Mouse (Mus musculus) forebrain, embryonic 13.5 days (tissue): ENCODE results near the gene Ankrd40. TPM values are rescaled to one million over a fixed set of nuclear protein-coding genes. Genes with fewer than 3 reads are reported as not detected.

Source experiments
- polyA plus RNA-seq: library from polyadenylated mRNA; unstranded; fragments of >200 nt; fragmentation: Nextera tagmentation; extraction: Ambion mirVana; gene quantifications from 2 replicates; pipeline ENCODE4 v1.2.1, GENCODE M21; 2015

Ankrd40 gene
- polyA plus RNA-seq, 1 experiment from 2014 or later, result 10.6 TPM

Other genes with a start within 250 kb of the Ankrd40 start
- 39.0 and 41.0 TPM in 2 replicates for gene Tob1, start 116.5 kb upstream of the Ankrd40 start, polyA plus RNA-seq
- 3.7 and 4.6 TPM in 2 replicates for gene Wfikkn2, start 82.0 kb upstream of the Ankrd40 start, polyA plus RNA-seq
- 0.68 TPM in 1 of 2 replicates, not detected in the other for gene Gm21885, start 46.1 kb upstream of the Ankrd40 start, polyA plus RNA-seq
- 164 and 173 TPM in 2 replicates for gene Luc7l3, start 6.0 kb upstream of the Ankrd40 start, polyA plus RNA-seq
- 0.31 and 0.54 TPM in 2 replicates for gene Abcc3, start 65.0 kb downstream of the Ankrd40 start, polyA plus RNA-seq
- gene Cacna1g, start 146.2 kb downstream of the Ankrd40 start, polyA plus RNA-seq, result 5.4 and 8.4 TPM in 2 replicates
- gene Spata20, start 158.2 kb downstream of the Ankrd40 start, polyA plus RNA-seq, result 0.18 TPM in 1 of 2 replicates, not detected in the other
- 0.15 and 0.34 TPM in 2 replicates for gene Epn3, start 172.0 kb downstream of the Ankrd40 start, polyA plus RNA-seq
- 2.2 and 2.5 TPM in 2 replicates for gene Mycbpap, start 193.7 kb downstream of the Ankrd40 start, polyA plus RNA-seq
- 3.1 and 3.7 TPM in 2 replicates for gene Rsad1, start 221.3 kb downstream of the Ankrd40 start, polyA plus RNA-seq
- gene Chad, start 237.0 kb downstream of the Ankrd40 start, polyA plus RNA-seq, result 0.14 and 0.19 TPM in 2 replicates